Mouse (Mus musculus) ES-Bruce4 (cell line): ENCODE measurements around the gene Btg2. TPM values are rescaled to one million over a fixed set of nuclear protein-coding genes. Genes with fewer than 3 reads are reported as not detected.

Experiments used
- H3K27ac ChIP-seq: 2 replicates; pipeline ENCODE4 v1.5.1; 2012; ENCODE audit warnings: low read length, inconsistent platforms; ENCODE audit not compliant: insufficient read depth
- H3K27me3 ChIP-seq: 2 replicates; pipeline ENCODE4 v1.6.1; 2012; ENCODE audit warnings: mild to moderate bottlenecking, low read length, inconsistent platforms; ENCODE audit not compliant: control insufficient read depth, poor library complexity, insufficient read depth, severe bottlenecking
- H3K36me3 ChIP-seq: 2 replicates; pipeline ENCODE4 v1.6.1; 2012; ENCODE audit warnings: inconsistent platforms, mild to moderate bottlenecking, low read length, moderate library complexity; ENCODE audit not compliant: control insufficient read depth, poor library complexity, insufficient read depth, severe bottlenecking
- H3K4me1 ChIP-seq: one replicate; pipeline ENCODE4 v1.8.1; 2011; ENCODE audit warnings: low read length; ENCODE audit not compliant: control insufficient read depth, insufficient read depth
- H3K4me3 ChIP-seq: 2 replicates; pipeline ENCODE4 v1.5.1; 2011; ENCODE audit warnings: low read depth, mild to moderate bottlenecking, low read length
- H3K9ac ChIP-seq: 2 replicates; pipeline ENCODE4 v1.6.1; 2012; ENCODE audit warnings: low read depth, mild to moderate bottlenecking, inconsistent platforms; ENCODE audit not compliant: poor library complexity, severe bottlenecking
- H3K9me3 ChIP-seq: replicated peaks from 2 replicates; pipeline ENCODE4 v1.6.1; 2012; ENCODE audit warnings: mild to moderate bottlenecking, low read length, inconsistent platforms; ENCODE audit not compliant: control insufficient read depth, poor library complexity, insufficient read depth, severe bottlenecking
- CTCF ChIP-seq: IDR thresholded peaks from one replicate; pipeline ENCODE4 v1.8.1; 2011; ENCODE audit warnings: low read depth, low read length
- EP300 ChIP-seq: IDR thresholded peaks from 2 replicates; pipeline ENCODE4 v1.6.1; 2011; ENCODE audit warnings: low read depth, low read length; ENCODE audit not compliant: insufficient read depth
- POLR2A ChIP-seq: IDR thresholded peaks from one replicate; pipeline ENCODE4 v1.8.1; 2011; ENCODE audit warnings: low read length; ENCODE audit not compliant: insufficient read depth
- polyA plus RNA-seq: library from polyadenylated mRNA; stranded (reverse); fragments of >200 nt; gene quantifications from 2 replicates; pipeline ENCODE4 v1.2.4, GENCODE M21; 2011; ENCODE audit warnings: low read depth; ENCODE audit not compliant: missing spikeins, insufficient read depth, insufficient read length

Gene Btg2
- polyA plus RNA-seq, 1 experiment: 109 TPM

- Histone ChIP-seq H3K4me1 (no peaks in the 10 kb centered on the region), H3K36me3 (no peaks in the 10 kb centered on the region), H3K9me3 (no peaks in the 10 kb centered on the region), H3K4me3 (no peak overlapping the region), H3K9ac (no peak overlapping the region), H3K27ac (no peak overlapping the region), H3K27me3 (no peaks in the 10 kb centered on the region)
- TF ChIP-seq POLR2A (no peak), CTCF (no peak), EP300 (no peak)
Measured at GRCm38 (mm10) chr1:134044805-134045204, 34.1 kb downstream of the Btg2 start.

- no peak for TF ChIP-seq POLR2A
- TF ChIP-seq EP300: no peak
- no peak for TF ChIP-seq CTCF
- H3K36me3 ChIP-seq: no peaks in the 10 kb centered on the region
- H3K4me3 ChIP-seq: no peak overlapping the region
- H3K27ac ChIP-seq: no peak overlapping the region
- H3K9me3 ChIP-seq: no peaks in the 10 kb centered on the region
- no peaks in the 10 kb centered on the region for H3K27me3 ChIP-seq
- H3K4me1 ChIP-seq: no peaks in the 10 kb centered on the region
- H3K9ac ChIP-seq: no peak overlapping the region
Measured at GRCm38 (mm10) chr1:134042341-134042740, 36.6 kb downstream of the Btg2 start.

GRCm38 (mm10) chr1:134041900-134042299 lies 37.0 kb downstream of the Btg2 start:
- no peak overlapping the region for H3K4me3 ChIP-seq
- H3K36me3 ChIP-seq: no peaks in the 10 kb centered on the region
- TF ChIP-seq CTCF (no peak), EP300 (no peak), POLR2A (no peak)
- no peak overlapping the region for H3K9ac ChIP-seq
- no peak overlapping the region for H3K27ac ChIP-seq
- H3K27me3 ChIP-seq: no peaks in the 10 kb centered on the region
- H3K9me3 ChIP-seq: no peaks in the 10 kb centered on the region
- no peaks in the 10 kb centered on the region for H3K4me1 ChIP-seq

- Histone ChIP-seq H3K36me3 (no peaks in the 10 kb centered on the region), H3K27me3 (no peaks in the 10 kb centered on the region), H3K27ac (no peak overlapping the region), H3K4me1 (no peaks in the 10 kb centered on the region), H3K9ac (no peak overlapping the region), H3K4me3 (no peak overlapping the region), H3K9me3 (no peaks in the 10 kb centered on the region)
- TF ChIP-seq CTCF (no peak), POLR2A (no peak), EP300 (no peak)
Measured at GRCm38 (mm10) chr1:134039361-134039760, 39.6 kb downstream of the Btg2 start.

- no peaks in the 10 kb centered on the region for H3K36me3 ChIP-seq
- TF ChIP-seq EP300 (no peak), CTCF (no peak), POLR2A (no peak)
- no peak overlapping the region for H3K4me3 ChIP-seq
- H3K4me1 ChIP-seq: no peaks in the 10 kb centered on the region
- H3K9me3 ChIP-seq: no peaks in the 10 kb centered on the region
- no peak overlapping the region for H3K9ac ChIP-seq
- no peaks in the 10 kb centered on the region for H3K27me3 ChIP-seq
- H3K27ac ChIP-seq: no peak overlapping the region
Measured at GRCm38 (mm10) chr1:134038336-134038735, 40.6 kb downstream of the Btg2 start.

GRCm38 (mm10) chr1:134037172-134037571 lies 41.7 kb downstream of the Btg2 start, which contains the start of gene Fmod:
Fmod (plus strand) TSS chr1:134037254.
- no peak for TF ChIP-seq POLR2A
- no peak within 1 kb of the TSS for H3K4me3 ChIP-seq
- no peak within 1 kb of the TSS for H3K9ac ChIP-seq

More at GRCm38 (mm10) chr1:134037172-134037571, 41.7 kb downstream of the Btg2 start, which contains the start of gene Fmod:
- H3K4me1 ChIP-seq: no peaks in the 10 kb centered on the region
- H3K27me3 ChIP-seq: no peaks in the 10 kb centered on the region
- H3K36me3 ChIP-seq: no peaks in the 10 kb centered on the region
- no peak within 1 kb of the TSS for H3K27ac ChIP-seq
- H3K9me3 ChIP-seq: no peaks in the 10 kb centered on the region
